In genomic region chr5:138929879-138930507, GRCm38 (mm10) we compare ENCODE assay signal across 18 mouse cellular contexts.
DNase-seq lines count a peak whose midpoint lies in the region; ATAC-seq and TF ChIP-seq lines count a peak whose summit lies in the region.
"Had no signal": no experiment of that assay in that cellular context is flagged by ENCODE, and none has a peak within 500 bp of the region (broad histone marks: within the 10 kb centered on the region; RNA-seq: fewer than 3 reads in every experiment).

No protein-coding gene starts in this region.

- H3K4me3 ChIP-seq in limb, embryonic 11.5 days (ENCODE audit: low read depth, low read length): no peak overlapping the region
- H3K4me3 ChIP-seq in limb, embryonic 10.5 days: no peak overlapping the region
- H3K4me3 ChIP-seq in embryonic facial prominence, embryonic 10.5 days: no peak overlapping the region
- no peak overlapping the region for H3K4me3 ChIP-seq in embryonic facial prominence, embryonic 12.5 days
- no peak overlapping the region for H3K4me3 ChIP-seq in limb, embryonic 14.5 days (replicated peaks; ENCODE audit: low read length)
- H3K4me3 ChIP-seq: heart, embryonic 13.5 days; hindbrain, embryonic 12.5 days; lung, embryonic 15.5 days; neural tube, embryonic 15.5 days had no signal

- 66% methylated on average over 10 of the region's 10 CpGs for whole genome bisulfite sequencing in limb, embryonic 11.5 days
- 72% methylated on average over 10 of the region's 10 CpGs for WGBS in limb, embryonic 10.5 days
- WGBS in embryonic facial prominence, embryonic 10.5 days: 68% methylated on average over 10 of the region's 10 CpGs
- WGBS in embryonic facial prominence, embryonic 12.5 days: 47% methylated on average over 10 of the region's 10 CpGs
- 53% methylated on average over 10 of the region's 10 CpGs for WGBS in limb, embryonic 14.5 days

- no peak overlapping the region for H3K27ac ChIP-seq in limb, embryonic 11.5 days (replicated peaks; ENCODE audit: low read depth, low read length)
- no peak overlapping the region; the same call in 1 of the 2 replicates for H3K27ac ChIP-seq in limb, embryonic 10.5 days
- peak overlapping the region; percentile 51 for H3K27ac ChIP-seq in embryonic facial prominence, embryonic 10.5 days (replicated peaks)
- H3K27ac ChIP-seq in embryonic facial prominence, embryonic 12.5 days: peak overlapping the region; percentile 69; the same call in 1 of the 2 replicates
- 0 out of 2 replicates have a peak overlapping the region, but pooled peaks have one; percentile 19 for H3K27ac ChIP-seq in limb, embryonic 14.5 days (replicated peaks; ENCODE audit: low read depth, low read length)
- H3K27ac ChIP-seq: heart, embryonic 13.5 days; hindbrain, embryonic 12.5 days; lung, embryonic 15.5 days; neural tube, embryonic 15.5 days had no signal

- H3K4me2 ChIP-seq in limb, embryonic 11.5 days (ENCODE audit: low read depth, severe bottlenecking): no peak overlapping the region
- no peak overlapping the region for H3K4me2 ChIP-seq in embryonic facial prominence, embryonic 12.5 days (replicated peaks)
- no peak overlapping the region for H3K4me2 ChIP-seq in limb, embryonic 14.5 days (replicated peaks; ENCODE audit: low read depth, low read length, severe bottlenecking)
- H3K4me2 ChIP-seq: heart, embryonic 13.5 days; hindbrain, embryonic 12.5 days; lung, embryonic 15.5 days; midbrain, embryonic 11.5 days; neural tube, embryonic 15.5 days had no signal

- H3K27me3 ChIP-seq in limb, embryonic 11.5 days (ENCODE audit: control insufficient read depth, insufficient read depth, low read length): peaks cover 4% of the 10 kb centered on the region; the same call in 1 of the 2 replicates
- peaks cover 47% of the 10 kb centered on the region for H3K27me3 ChIP-seq in limb, embryonic 10.5 days (ENCODE audit: low read depth, poor library complexity, severe bottlenecking)
- peaks cover 48% of the 10 kb centered on the region for H3K27me3 ChIP-seq in embryonic facial prominence, embryonic 10.5 days (replicated peaks; ENCODE audit: low read depth, poor library complexity, severe bottlenecking)
- H3K27me3 ChIP-seq in embryonic facial prominence, embryonic 12.5 days: 0 out of 2 replicates have a peak, but pooled peaks cover 6% of the 10 kb centered on the region
- H3K27me3 ChIP-seq in limb, embryonic 14.5 days (ENCODE audit: control insufficient read depth, insufficient read depth, low read length): no peaks in the 10 kb centered on the region

- H3K4me1 ChIP-seq in limb, embryonic 11.5 days (ENCODE audit: control insufficient read depth, insufficient read depth, low read length): peaks cover 19% of the 10 kb centered on the region
- H3K4me1 ChIP-seq in limb, embryonic 10.5 days: peaks cover 49% of the 10 kb centered on the region
- H3K4me1 ChIP-seq in embryonic facial prominence, embryonic 10.5 days: peaks cover 41% of the 10 kb centered on the region
- H3K4me1 ChIP-seq in embryonic facial prominence, embryonic 12.5 days: peaks cover 21% of the 10 kb centered on the region
- H3K4me1 ChIP-seq in limb, embryonic 14.5 days (ENCODE audit: control insufficient read depth, insufficient read depth, low read length): peaks cover 16% of the 10 kb centered on the region

- H3K36me3 ChIP-seq in limb, embryonic 11.5 days (ENCODE audit: control insufficient read depth, insufficient read depth, low read length): no peaks in the 10 kb centered on the region
- H3K36me3 ChIP-seq in limb, embryonic 10.5 days: no peaks in the 10 kb centered on the region
- no peaks in the 10 kb centered on the region for H3K36me3 ChIP-seq in embryonic facial prominence, embryonic 10.5 days (replicated peaks)
- H3K36me3 ChIP-seq in embryonic facial prominence, embryonic 12.5 days: no peaks in the 10 kb centered on the region
- no peaks in the 10 kb centered on the region for H3K36me3 ChIP-seq in limb, embryonic 14.5 days (ENCODE audit: control insufficient read depth, insufficient read depth, low read length)
- H3K36me3 ChIP-seq: G1E; heart, embryonic 13.5 days; hindbrain, embryonic 12.5 days; lung, embryonic 15.5 days; neural tube, embryonic 15.5 days had no signal

- DNase-seq in limb, embryonic 11.5 days (ENCODE audit: low spot score): no peak
- DNase-seq in limb, embryonic 10.5 days (ENCODE audit: low spot score): no peak
- DNase-seq in embryonic facial prominence, embryonic 10.5 days (ENCODE audit: low spot score): peak; percentile 58
- DNase-seq in limb, embryonic 14.5 days (ENCODE audit: low spot score): no peak
- DNase-seq in layer of hippocampus, postnatal 25 days (ENCODE audit: extremely low spot score in 1 of 2, low spot score in 1 of 2): no peak
- DNase-seq in left cerebral cortex, adult 18-20 months (ENCODE audit: low spot score in 2 of 2): no peak
- DNase-seq: cerebellum, adult 18-20 months; kidney, adult 11 months; layer of hippocampus, postnatal 36 days; liver; thymus, postnatal 4 days had no signal

- ATAC-seq in limb, embryonic 11.5 days (ENCODE audit: insufficient number of reproducible peaks, low FRiP score, low TSS enrichment, low read depth): 0 out of 2 replicates have a peak, but pooled peaks have one; percentile 35
- 0 out of 2 replicates have a peak, but pooled peaks have one; percentile 13 for ATAC-seq in embryonic facial prominence, embryonic 12.5 days (ENCODE audit: insufficient number of reproducible peaks, insufficient read depth, low FRiP score, low TSS enrichment)
- ATAC-seq in limb, embryonic 14.5 days (ENCODE audit: low FRiP score, low read depth): peak; percentile 54; the same call in 1 of the 2 replicates

- no peaks in the 10 kb centered on the region for H3K9me3 ChIP-seq in limb, embryonic 11.5 days (ENCODE audit: control insufficient read depth, low read length)
- no peaks in the 10 kb centered on the region for H3K9me3 ChIP-seq in limb, embryonic 10.5 days (replicated peaks)
- no peaks in the 10 kb centered on the region for H3K9me3 ChIP-seq in embryonic facial prominence, embryonic 10.5 days
- H3K9me3 ChIP-seq in embryonic facial prominence, embryonic 12.5 days: no peaks in the 10 kb centered on the region
- H3K9me3 ChIP-seq in limb, embryonic 14.5 days (ENCODE audit: control insufficient read depth, low read length): no peaks in the 10 kb centered on the region
- H3K9me3 ChIP-seq: G1E; heart, embryonic 13.5 days; hindbrain, embryonic 12.5 days; lung, embryonic 15.5 days; neural tube, embryonic 15.5 days had no signal

- H3K9ac ChIP-seq in limb, embryonic 11.5 days (ENCODE audit: low read length): no peak overlapping the region
- H3K9ac ChIP-seq in embryonic facial prominence, embryonic 12.5 days: no peak overlapping the region
- no peak overlapping the region for H3K9ac ChIP-seq in limb, embryonic 14.5 days (ENCODE audit: low read depth, low read length, severe bottlenecking)
- H3K9ac ChIP-seq: heart, embryonic 13.5 days; hindbrain, embryonic 12.5 days; lung, embryonic 15.5 days; neural tube, embryonic 15.5 days had no signal

- no peak for TF ChIP-seq POLR2A in limb, embryonic 14.5 days (IDR thresholded peaks at IDR 0.05; ENCODE audit: borderline replicate concordance, extremely low read depth, insufficient read depth, insufficient read length)

Comparison
In these comparisons a context has a peak if more than half of its experiments do, and no peak if none do; other contexts are left out.
1. H3K27ac ChIP-seq: peak in embryonic facial prominence, embryonic 10.5 days (single experiment), embryonic facial prominence, embryonic 12.5 days (single experiment) and limb, embryonic 14.5 days (single experiment); none in limb, embryonic 11.5 days (single experiment) and limb, embryonic 10.5 days (single experiment).
2. Peak in every context shown above with its lines, with median percentiles within 50 percentile points of each other: ATAC-seq.